Mouse (Mus musculus): Measurements from ENCODE around the gene Arrdc5. TPM values are rescaled to one million over a fixed set of nuclear protein-coding genes. Genes with fewer than 3 reads are reported as not detected.

The Arrdc5 gene
- polyA plus RNA-seq (2014; fragmentation: Nextera tagmentation; extraction: Ambion mirVana), result not detected in 2 replicates

- H3K4me1 ChIP-seq (ENCODE audit: control insufficient read depth, insufficient read depth, low read length), result peaks cover 6% of the 10 kb centered on the region
- ATAC-seq (replicated peaks; ENCODE audit: insufficient number of reproducible peaks, low FRiP score, low TSS enrichment, low read depth) (no peak), DNase-seq (ENCODE audit: low spot score) (no peak)
- H3K9ac ChIP-seq (replicated peaks; ENCODE audit: low read length), result no peak within 1 kb of the TSS
- H3K4me2 ChIP-seq (ENCODE audit: low read depth, low read length), result no peak within 1 kb of the TSS
- 90% methylated on average over 9 of the region's 9 CpGs for WGBS
- no peaks in the 10 kb centered on the region for H3K36me3 ChIP-seq (replicated peaks; ENCODE audit: control insufficient read depth, insufficient read depth, low read depth, low read length)
- H3K27me3 ChIP-seq (ENCODE audit: control insufficient read depth, insufficient read depth, low read length), result no peaks in the 10 kb centered on the region
- no peak within 1 kb of the TSS for H3K27ac ChIP-seq (replicated peaks; ENCODE audit: low read depth, low read length)
- no peak within 1 kb of the TSS for H3K4me3 ChIP-seq (ENCODE audit: low read depth, low read length)
- H3K9me3 ChIP-seq (replicated peaks; ENCODE audit: control insufficient read depth, low read length), result no peaks in the 10 kb centered on the region
Measured at GRCm38 (mm10) chr17:56300186-56300585, at the start of gene Arrdc5. TSS of gene Arrdc5 (minus strand) at chr17:56300286.

GRCm38 (mm10) chr17:56348586-56348985 lies 48.5 kb upstream of the Arrdc5 start:
- ATAC-seq (replicated peaks; ENCODE audit: insufficient number of reproducible peaks, low FRiP score, low TSS enrichment, low read depth) (no peak), DNase-seq (ENCODE audit: low spot score) (no peak)
- H3K4me1 ChIP-seq (ENCODE audit: control insufficient read depth, insufficient read depth, low read length), result no peaks in the 10 kb centered on the region
- no peak overlapping the region for H3K4me3 ChIP-seq (ENCODE audit: low read depth, low read length)
- H3K36me3 ChIP-seq (replicated peaks; ENCODE audit: control insufficient read depth, insufficient read depth, low read depth, low read length), result no peaks in the 10 kb centered on the region; the same call in 1 of the 2 replicates
- no peak overlapping the region for H3K9ac ChIP-seq (replicated peaks; ENCODE audit: low read length)
- no peak overlapping the region for H3K27ac ChIP-seq (replicated peaks; ENCODE audit: low read depth, low read length)
- no peaks in the 10 kb centered on the region for H3K27me3 ChIP-seq (ENCODE audit: control insufficient read depth, insufficient read depth, low read length)
- no peaks in the 10 kb centered on the region for H3K9me3 ChIP-seq (replicated peaks; ENCODE audit: control insufficient read depth, low read length)
- H3K4me2 ChIP-seq (ENCODE audit: low read depth, low read length), result no peak overlapping the region

- no peak overlapping the region for H3K4me3 ChIP-seq (ENCODE audit: low read depth, low read length)
- H3K9ac ChIP-seq (replicated peaks; ENCODE audit: low read length), result no peak overlapping the region
- DNase-seq (ENCODE audit: low spot score) (no peak), ATAC-seq (replicated peaks; ENCODE audit: insufficient number of reproducible peaks, low FRiP score, low TSS enrichment, low read depth) (no peak)
- H3K4me2 ChIP-seq (ENCODE audit: low read depth, low read length), result no peak overlapping the region
- WGBS, result 74% methylated on average over 4 of the region's 4 CpGs
- H3K27me3 ChIP-seq (ENCODE audit: control insufficient read depth, insufficient read depth, low read length), result no peaks in the 10 kb centered on the region
- no peaks in the 10 kb centered on the region for H3K9me3 ChIP-seq (replicated peaks; ENCODE audit: control insufficient read depth, low read length)
- no peaks in the 10 kb centered on the region for H3K4me1 ChIP-seq (ENCODE audit: control insufficient read depth, insufficient read depth, low read length)
- no peak overlapping the region for H3K27ac ChIP-seq (replicated peaks; ENCODE audit: low read depth, low read length)
- no peaks in the 10 kb centered on the region; the same call in 1 of the 2 replicates for H3K36me3 ChIP-seq (replicated peaks; ENCODE audit: control insufficient read depth, insufficient read depth, low read depth, low read length)
Measured at GRCm38 (mm10) chr17:56348128-56348527, 48.0 kb upstream of the Arrdc5 start.

GRCm38 (mm10) chr17:56345364-56345763 lies 45.3 kb upstream of the Arrdc5 start:
- Histone ChIP-seq H3K9ac (replicated peaks; ENCODE audit: low read length) (no peak overlapping the region), H3K27me3 (ENCODE audit: control insufficient read depth, insufficient read depth, low read length) (no peaks in the 10 kb centered on the region)
- 82% methylated on average over 2 of the region's 2 CpGs for WGBS

GRCm38 (mm10) chr17:56343466-56343865 lies 43.4 kb upstream of the Arrdc5 start:
- H3K36me3 ChIP-seq (replicated peaks; ENCODE audit: control insufficient read depth, insufficient read depth, low read depth, low read length), result no peaks in the 10 kb centered on the region
- no peak overlapping the region for H3K4me3 ChIP-seq (ENCODE audit: low read depth, low read length)
- H3K4me1 ChIP-seq (ENCODE audit: control insufficient read depth, insufficient read depth, low read length), result no peaks in the 10 kb centered on the region
- H3K9ac ChIP-seq (replicated peaks; ENCODE audit: low read length), result no peak overlapping the region
- no peaks in the 10 kb centered on the region for H3K27me3 ChIP-seq (ENCODE audit: control insufficient read depth, insufficient read depth, low read length)
- no peak overlapping the region for H3K4me2 ChIP-seq (ENCODE audit: low read depth, low read length)
- H3K9me3 ChIP-seq (replicated peaks; ENCODE audit: control insufficient read depth, low read length), result no peaks in the 10 kb centered on the region
- 78% methylated on average over 3 of the region's 3 CpGs for WGBS
- ATAC-seq (replicated peaks; ENCODE audit: insufficient number of reproducible peaks, low FRiP score, low TSS enrichment, low read depth), result no peak
- DNase-seq (ENCODE audit: low spot score), result no peak
- H3K27ac ChIP-seq (replicated peaks; ENCODE audit: low read depth, low read length), result no peak overlapping the region

More at GRCm38 (mm10) chr17:56345364-56345763, 45.3 kb upstream of the Arrdc5 start:
- H3K4me2 ChIP-seq (ENCODE audit: low read depth, low read length), result no peak overlapping the region
- H3K36me3 ChIP-seq (replicated peaks; ENCODE audit: control insufficient read depth, insufficient read depth, low read depth, low read length), result no peaks in the 10 kb centered on the region
- H3K27ac ChIP-seq (replicated peaks; ENCODE audit: low read depth, low read length), result no peak overlapping the region
- DNase-seq (ENCODE audit: low spot score) (no peak), ATAC-seq (replicated peaks; ENCODE audit: insufficient number of reproducible peaks, low FRiP score, low TSS enrichment, low read depth) (no peak)
- no peaks in the 10 kb centered on the region for H3K4me1 ChIP-seq (ENCODE audit: control insufficient read depth, insufficient read depth, low read length)
- no peaks in the 10 kb centered on the region for H3K9me3 ChIP-seq (replicated peaks; ENCODE audit: control insufficient read depth, low read length)
- no peak overlapping the region for H3K4me3 ChIP-seq (ENCODE audit: low read depth, low read length)

- no peak overlapping the region for H3K4me2 ChIP-seq (ENCODE audit: low read depth, low read length)
- no peaks in the 10 kb centered on the region for H3K9me3 ChIP-seq (replicated peaks; ENCODE audit: control insufficient read depth, low read length)
- no peak overlapping the region for H3K27ac ChIP-seq (replicated peaks; ENCODE audit: low read depth, low read length)
- H3K36me3 ChIP-seq (replicated peaks; ENCODE audit: control insufficient read depth, insufficient read depth, low read depth, low read length), result no peaks in the 10 kb centered on the region
- H3K4me3 ChIP-seq (ENCODE audit: low read depth, low read length), result no peak overlapping the region
- no peaks in the 10 kb centered on the region for H3K4me1 ChIP-seq (ENCODE audit: control insufficient read depth, insufficient read depth, low read length)
- no peaks in the 10 kb centered on the region for H3K27me3 ChIP-seq (ENCODE audit: control insufficient read depth, insufficient read depth, low read length)
- ATAC-seq (replicated peaks; ENCODE audit: insufficient number of reproducible peaks, low FRiP score, low TSS enrichment, low read depth) (no peak), DNase-seq (ENCODE audit: low spot score) (no peak)
- no peak overlapping the region for H3K9ac ChIP-seq (replicated peaks; ENCODE audit: low read length)
Measured at GRCm38 (mm10) chr17:56340717-56341116, 40.6 kb upstream of the Arrdc5 start.

- no peak overlapping the region for H3K4me3 ChIP-seq (ENCODE audit: low read depth, low read length)
- H3K4me1 ChIP-seq (ENCODE audit: control insufficient read depth, insufficient read depth, low read length), result no peaks in the 10 kb centered on the region
- ATAC-seq (replicated peaks; ENCODE audit: insufficient number of reproducible peaks, low FRiP score, low TSS enrichment, low read depth) (no peak), DNase-seq (ENCODE audit: low spot score) (no peak)
- no peak overlapping the region for H3K9ac ChIP-seq (replicated peaks; ENCODE audit: low read length)
- no peak overlapping the region for H3K4me2 ChIP-seq (ENCODE audit: low read depth, low read length)
- no peaks in the 10 kb centered on the region for H3K9me3 ChIP-seq (replicated peaks; ENCODE audit: control insufficient read depth, low read length)
- H3K36me3 ChIP-seq (replicated peaks; ENCODE audit: control insufficient read depth, insufficient read depth, low read depth, low read length), result no peaks in the 10 kb centered on the region
- H3K27ac ChIP-seq (replicated peaks; ENCODE audit: low read depth, low read length), result no peak overlapping the region
- WGBS, result 58% methylated on average over 4 of the region's 4 CpGs
- H3K27me3 ChIP-seq (ENCODE audit: control insufficient read depth, insufficient read depth, low read length), result no peaks in the 10 kb centered on the region
Measured at GRCm38 (mm10) chr17:56338909-56339308, 38.8 kb upstream of the Arrdc5 start.

- no peak for ATAC-seq (replicated peaks; ENCODE audit: insufficient number of reproducible peaks, low FRiP score, low TSS enrichment, low read depth)
- no peaks in the 10 kb centered on the region for H3K36me3 ChIP-seq (replicated peaks; ENCODE audit: control insufficient read depth, insufficient read depth, low read depth, low read length)
- H3K4me2 ChIP-seq (ENCODE audit: low read depth, low read length), result no peak overlapping the region
- 89% methylated on average over 6 of the region's 6 CpGs for WGBS
- H3K9ac ChIP-seq (replicated peaks; ENCODE audit: low read length), result no peak overlapping the region
- H3K4me3 ChIP-seq (ENCODE audit: low read depth, low read length), result no peak overlapping the region
- no peak for DNase-seq (ENCODE audit: low spot score)
- no peak overlapping the region for H3K27ac ChIP-seq (replicated peaks; ENCODE audit: low read depth, low read length)
- H3K9me3 ChIP-seq (replicated peaks; ENCODE audit: control insufficient read depth, low read length), result no peaks in the 10 kb centered on the region
- no peaks in the 10 kb centered on the region for H3K27me3 ChIP-seq (ENCODE audit: control insufficient read depth, insufficient read depth, low read length)
- no peaks in the 10 kb centered on the region for H3K4me1 ChIP-seq (ENCODE audit: control insufficient read depth, insufficient read depth, low read length)
Measured at GRCm38 (mm10) chr17:56337791-56338190, 37.7 kb upstream of the Arrdc5 start.
